ENCODE assay signal across 11 mouse cellular contexts in genomic region chr8:120136618-120137017, GRCm38 (mm10). TPM values are rescaled to one million over a fixed set of nuclear protein-coding genes. Genes with fewer than 3 reads are reported as not detected.
DNase-seq lines count a peak whose midpoint lies in the region; ATAC-seq and TF ChIP-seq lines count a peak whose summit lies in the region.
"Had no signal": no experiment of that assay in that cellular context is flagged by ENCODE, and none has a peak within 500 bp of the region (broad histone marks: within the 10 kb centered on the region; RNA-seq: fewer than 3 reads in every experiment).

No protein-coding gene starts in this region.

- no peaks in the 10 kb centered on the region for H3K9me3 ChIP-seq in midbrain, postnatal 0 days (ENCODE audit: low read length)
- H3K9me3 ChIP-seq in midbrain, embryonic 15.5 days: no peaks in the 10 kb centered on the region
- H3K9me3 ChIP-seq in stomach, postnatal 0 days (ENCODE audit: control insufficient read depth, low read length): no peaks in the 10 kb centered on the region
- H3K9me3 ChIP-seq: G1E; heart, embryonic 15.5 days had no signal

- H3K4me3 ChIP-seq in midbrain, postnatal 0 days (ENCODE audit: low read depth, low read length): no peak overlapping the region
- H3K4me3 ChIP-seq in midbrain, embryonic 15.5 days: no peak overlapping the region
- H3K4me3 ChIP-seq in stomach, postnatal 0 days (ENCODE audit: low read depth, low read length): no peak overlapping the region
- H3K4me3 ChIP-seq: heart, embryonic 15.5 days had no signal

- no peak overlapping the region for H3K9ac ChIP-seq in midbrain, postnatal 0 days (replicated peaks; ENCODE audit: low read length, poor library complexity, severe bottlenecking)
- no peak overlapping the region for H3K9ac ChIP-seq in midbrain, embryonic 15.5 days
- H3K9ac ChIP-seq in stomach, postnatal 0 days (ENCODE audit: low read length): no peak overlapping the region
- H3K9ac ChIP-seq: heart, embryonic 15.5 days had no signal

- TF ChIP-seq CTCF in midbrain, postnatal 0 days (IDR thresholded peaks at IDR 0.05): no peak
- TF ChIP-seq CTCF in stomach, postnatal 0 days (IDR thresholded peaks at IDR 0.05; ENCODE audit: low read depth): peak; percentile 30

- no peaks in the 10 kb centered on the region for H3K36me3 ChIP-seq in midbrain, postnatal 0 days (ENCODE audit: insufficient read depth, low read length)
- no peaks in the 10 kb centered on the region for H3K36me3 ChIP-seq in midbrain, embryonic 15.5 days (replicated peaks)
- no peaks in the 10 kb centered on the region for H3K36me3 ChIP-seq in stomach, postnatal 0 days (ENCODE audit: control insufficient read depth, insufficient read depth, low read length)
- H3K36me3 ChIP-seq: G1E; heart, embryonic 15.5 days had no signal

- H3K4me2 ChIP-seq in midbrain, postnatal 0 days (ENCODE audit: low read depth, low read length, poor library complexity, severe bottlenecking): no peak overlapping the region
- H3K4me2 ChIP-seq in midbrain, embryonic 15.5 days: no peak overlapping the region
- H3K4me2 ChIP-seq in stomach, postnatal 0 days (replicated peaks; ENCODE audit: low read depth): no peak overlapping the region
- H3K4me2 ChIP-seq: heart, embryonic 15.5 days had no signal

- no peak for TF ChIP-seq EP300 in stomach, postnatal 0 days (optimal IDR thresholded peaks at IDR 0.05)

- no peaks in the 10 kb centered on the region for H3K27me3 ChIP-seq in midbrain, postnatal 0 days (ENCODE audit: insufficient read depth, low read length)
- no peaks in the 10 kb centered on the region for H3K27me3 ChIP-seq in midbrain, embryonic 15.5 days (replicated peaks)
- no peaks in the 10 kb centered on the region for H3K27me3 ChIP-seq in stomach, postnatal 0 days (ENCODE audit: control insufficient read depth, insufficient read depth, low read length)
- H3K27me3 ChIP-seq: heart, embryonic 15.5 days had no signal

- 53% methylated on average over 7 of the region's 7 CpGs for WGBS in midbrain, postnatal 0 days
- 61% methylated on average over 7 of the region's 7 CpGs for WGBS in midbrain, embryonic 15.5 days
- WGBS in stomach, postnatal 0 days: 56% methylated on average over 7 of the region's 7 CpGs

- peak; percentile 50 for DNase-seq in midbrain, postnatal 0 days (ENCODE audit: low spot score)
- peak; percentile 80 to 90 for DNase-seq in frontal cortex, postnatal 36 days (ENCODE audit: low spot score in 2 of 2)
- peak; percentile 60 to 61 for DNase-seq in layer of hippocampus, postnatal 10 days (ENCODE audit: low spot score in 2 of 2)
- no peak for DNase-seq in stomach, postnatal 0 days (ENCODE audit: low spot score)
- DNase-seq in thymus, postnatal 10 days (ENCODE audit: low spot score in 2 of 2): no peak
- DNase-seq in spleen, postnatal 14 days (ENCODE audit: low spot score in 2 of 2): no peak
- no peak for DNase-seq in adipocyte (ENCODE audit: low spot score)

- no peak for ATAC-seq in midbrain, postnatal 0 days (ENCODE audit: low FRiP score)
- ATAC-seq in midbrain, embryonic 15.5 days (replicated peaks): no peak
- no peak for ATAC-seq in stomach, postnatal 0 days (ENCODE audit: low FRiP score, low TSS enrichment)

- H3K27ac ChIP-seq in midbrain, postnatal 0 days (ENCODE audit: low read depth, low read length): no peak overlapping the region
- no peak overlapping the region for H3K27ac ChIP-seq in midbrain, embryonic 15.5 days
- no peak overlapping the region for H3K27ac ChIP-seq in stomach, postnatal 0 days (replicated peaks)
- H3K27ac ChIP-seq: heart, embryonic 15.5 days had no signal

- H3K4me1 ChIP-seq in midbrain, postnatal 0 days (ENCODE audit: insufficient read depth, low read length): no peaks in the 10 kb centered on the region
- H3K4me1 ChIP-seq in midbrain, embryonic 15.5 days: no peaks in the 10 kb centered on the region
- no peaks in the 10 kb centered on the region for H3K4me1 ChIP-seq in stomach, postnatal 0 days (replicated peaks; ENCODE audit: control insufficient read depth, insufficient read depth)

RNA-seq across cellular contexts. Expression of gene 6430548M08Rik, which starts 22.7 kb away (rescaled TPM):
- total RNA-seq in midbrain, postnatal 0 days (2014; rRNA removed): 69.7 and 71.1 TPM in 2 replicates
- 38.3 and 40.5 TPM in 2 replicates for polyA plus RNA-seq in midbrain, postnatal 0 days (2015; fragmentation: Nextera tagmentation; extraction: Ambion mirVana)
- polyA plus RNA-seq in midbrain, embryonic 15.5 days (2015; fragmentation: Nextera tagmentation; extraction: Ambion mirVana): 33.6 and 35.7 TPM in 2 replicates
- total RNA-seq in layer of hippocampus, postnatal 10 days (2021): 10 to 100 TPM; 76.5 to 86.8 TPM
- 13.2 and 13.8 TPM in 2 replicates for polyA plus RNA-seq in stomach, postnatal 0 days (2015; fragmentation: Nextera tagmentation; extraction: Ambion mirVana)

RNA-seq across cellular contexts. Expression of gene Zdhhc7, which starts 35.3 kb away (rescaled TPM):
- 34.1 and 40.8 TPM in 2 replicates for total RNA-seq in midbrain, postnatal 0 days (2014; rRNA removed)
- polyA plus RNA-seq in midbrain, postnatal 0 days (2015; fragmentation: Nextera tagmentation; extraction: Ambion mirVana): 23.9 and 24.6 TPM in 2 replicates
- polyA plus RNA-seq in midbrain, embryonic 15.5 days (2015; fragmentation: Nextera tagmentation; extraction: Ambion mirVana): 31.3 and 33.8 TPM in 2 replicates
- total RNA-seq in layer of hippocampus, postnatal 10 days (2021): 10 to 100 TPM; 37.7 to 40.4 TPM
- 24.3 and 24.4 TPM in 2 replicates for polyA plus RNA-seq in stomach, postnatal 0 days (2015; fragmentation: Nextera tagmentation; extraction: Ambion mirVana)

RNA-seq across cellular contexts. Expression of gene Fam92b, which starts 40.6 kb away (rescaled TPM):
- total RNA-seq in midbrain, postnatal 0 days (2014; rRNA removed): 1.0 and 2.0 TPM in 2 replicates
- polyA plus RNA-seq in midbrain, postnatal 0 days (2015; fragmentation: Nextera tagmentation; extraction: Ambion mirVana): 1.7 and 2.4 TPM in 2 replicates
- polyA plus RNA-seq in midbrain, embryonic 15.5 days (2015; fragmentation: Nextera tagmentation; extraction: Ambion mirVana): 2.1 and 2.2 TPM in 2 replicates
- total RNA-seq in layer of hippocampus, postnatal 10 days (2021): not detected
- 0.18 and 0.33 TPM in 2 replicates for polyA plus RNA-seq in stomach, postnatal 0 days (2015; fragmentation: Nextera tagmentation; extraction: Ambion mirVana)
- total RNA-seq: G1E had no signal
- polyA plus RNA-seq: G1E; limb, embryonic 14.5 days had no signal

Comparison
In these comparisons a context has a peak if more than half of its experiments do, and no peak if none do; other contexts are left out.
1. DNase-seq: peak in midbrain, postnatal 0 days (single experiment), frontal cortex, postnatal 36 days (2 of 2) and layer of hippocampus, postnatal 10 days (2 of 2); none in stomach, postnatal 0 days (single experiment), thymus, postnatal 10 days (0 of 2), spleen, postnatal 14 days (0 of 2) and adipocyte (single experiment).